In genomic region chr10:105430885-105431284, GRCm38 (mm10) we compare ENCODE assay signal across 14 mouse cellular contexts.
DNase-seq lines count a peak whose midpoint lies in the region; ATAC-seq and TF ChIP-seq lines count a peak whose summit lies in the region.
"Had no signal": no experiment of that assay in that cellular context is flagged by ENCODE, and none has a peak within 500 bp of the region (broad histone marks: within the 10 kb centered on the region; RNA-seq: fewer than 3 reads in every experiment).

No protein-coding gene starts in this region.

- no peaks in the 10 kb centered on the region for H3K4me1 ChIP-seq in hindbrain, embryonic 11.5 days (replicated peaks; ENCODE audit: control insufficient read depth, insufficient read depth, low read length)
- peaks cover 8% of the 10 kb centered on the region; the same call in 1 of the 2 replicates for H3K4me1 ChIP-seq in hindbrain, embryonic 13.5 days (replicated peaks)
- H3K4me1 ChIP-seq in neural tube, embryonic 15.5 days = peaks cover 3% of the 10 kb centered on the region; the same call in 1 of the 2 replicates
- peaks cover 16% of the 10 kb centered on the region; the same call in 1 of the 2 replicates for H3K4me1 ChIP-seq in embryonic facial prominence, embryonic 14.5 days (ENCODE audit: control insufficient read depth, insufficient read depth, low read length)
- H3K4me1 ChIP-seq in stomach, postnatal 0 days (replicated peaks; ENCODE audit: control insufficient read depth, insufficient read depth) = no peaks in the 10 kb centered on the region
- H3K4me1 ChIP-seq in forebrain, embryonic 14.5 days (ENCODE audit: control insufficient read depth, insufficient read depth, low read length) = peaks cover 6% of the 10 kb centered on the region; the same call in 1 of the 2 replicates
- H3K4me1 ChIP-seq: forebrain, embryonic 12.5 days; midbrain, embryonic 10.5 days had no signal

- H3K9me3 ChIP-seq in hindbrain, embryonic 11.5 days (ENCODE audit: control insufficient read depth, low read length) = no peaks in the 10 kb centered on the region
- H3K9me3 ChIP-seq in hindbrain, embryonic 13.5 days = no peaks in the 10 kb centered on the region
- H3K9me3 ChIP-seq in neural tube, embryonic 15.5 days (replicated peaks) = no peaks in the 10 kb centered on the region
- no peaks in the 10 kb centered on the region for H3K9me3 ChIP-seq in embryonic facial prominence, embryonic 14.5 days (ENCODE audit: control insufficient read depth, low read length)
- H3K9me3 ChIP-seq in stomach, postnatal 0 days (ENCODE audit: control insufficient read depth, low read length) = no peaks in the 10 kb centered on the region
- no peaks in the 10 kb centered on the region for H3K9me3 ChIP-seq in forebrain, embryonic 14.5 days (replicated peaks; ENCODE audit: control insufficient read depth, low read length)
- H3K9me3 ChIP-seq: forebrain, embryonic 12.5 days; midbrain, embryonic 10.5 days had no signal

- TF ChIP-seq CTCF in stomach, postnatal 0 days (IDR thresholded peaks at IDR 0.05; ENCODE audit: low read depth) = no peak

- no peaks in the 10 kb centered on the region for H3K27me3 ChIP-seq in hindbrain, embryonic 11.5 days (ENCODE audit: control insufficient read depth, insufficient read depth, low read length)
- H3K27me3 ChIP-seq in hindbrain, embryonic 13.5 days = no peaks in the 10 kb centered on the region
- no peaks in the 10 kb centered on the region for H3K27me3 ChIP-seq in neural tube, embryonic 15.5 days (replicated peaks)
- H3K27me3 ChIP-seq in embryonic facial prominence, embryonic 14.5 days (replicated peaks; ENCODE audit: control insufficient read depth, insufficient read depth, low read length) = no peaks in the 10 kb centered on the region
- H3K27me3 ChIP-seq in stomach, postnatal 0 days (ENCODE audit: control insufficient read depth, insufficient read depth, low read length) = no peaks in the 10 kb centered on the region
- H3K27me3 ChIP-seq in forebrain, embryonic 14.5 days (replicated peaks; ENCODE audit: control insufficient read depth, insufficient read depth, low read length) = no peaks in the 10 kb centered on the region; the same call in 1 of the 2 replicates
- H3K27me3 ChIP-seq: Patski had no signal

- WGBS in hindbrain, embryonic 11.5 days = 47% methylated on average over 3 of the region's 3 CpGs
- WGBS in hindbrain, embryonic 13.5 days = 64% methylated on average over 3 of the region's 3 CpGs
- 65% methylated on average over 3 of the region's 3 CpGs for WGBS in neural tube, embryonic 15.5 days
- WGBS in embryonic facial prominence, embryonic 14.5 days = 22% methylated on average over 3 of the region's 3 CpGs
- 67% methylated on average over 3 of the region's 3 CpGs for WGBS in stomach, postnatal 0 days
- WGBS in forebrain, embryonic 14.5 days = 41% methylated on average over 3 of the region's 3 CpGs

- DNase-seq in hindbrain, embryonic 11.5 days (ENCODE audit: low spot score) = peak; percentile 21
- peak; percentile 22 for DNase-seq in neural tube, embryonic 10.5 days (ENCODE audit: extremely low spot score, low spot score)
- peak; percentile 42 for DNase-seq in embryonic facial prominence, embryonic 14.5 days (ENCODE audit: low spot score)
- DNase-seq in stomach, postnatal 0 days (ENCODE audit: low spot score) = no peak
- DNase-seq in thymus, postnatal 25 days = no peak
- DNase-seq in forebrain, embryonic 14.5 days (ENCODE audit: low spot score) = no peak
- DNase-seq: heart, adult 11 months; right cerebral cortex, postnatal 25 days had no signal

- no peaks in the 10 kb centered on the region for H3K36me3 ChIP-seq in hindbrain, embryonic 11.5 days (ENCODE audit: control insufficient read depth, insufficient read depth, low read length)
- no peaks in the 10 kb centered on the region for H3K36me3 ChIP-seq in hindbrain, embryonic 13.5 days
- H3K36me3 ChIP-seq in neural tube, embryonic 15.5 days = no peaks in the 10 kb centered on the region
- no peaks in the 10 kb centered on the region for H3K36me3 ChIP-seq in embryonic facial prominence, embryonic 14.5 days (ENCODE audit: control insufficient read depth, insufficient read depth, low read length)
- no peaks in the 10 kb centered on the region for H3K36me3 ChIP-seq in stomach, postnatal 0 days (ENCODE audit: control insufficient read depth, insufficient read depth, low read length)
- no peaks in the 10 kb centered on the region for H3K36me3 ChIP-seq in forebrain, embryonic 14.5 days (ENCODE audit: control insufficient read depth, insufficient read depth, low read length)
- H3K36me3 ChIP-seq: forebrain, embryonic 12.5 days; midbrain, embryonic 10.5 days had no signal

- no peak overlapping the region for H3K4me2 ChIP-seq in hindbrain, embryonic 11.5 days (replicated peaks; ENCODE audit: low read depth, low read length)
- no peak overlapping the region for H3K4me2 ChIP-seq in hindbrain, embryonic 13.5 days
- no peak overlapping the region for H3K4me2 ChIP-seq in neural tube, embryonic 15.5 days
- H3K4me2 ChIP-seq in embryonic facial prominence, embryonic 14.5 days (ENCODE audit: low read depth, low read length) = no peak overlapping the region
- 0 out of 2 replicates have a peak overlapping the region, but pooled peaks have one; percentile 3 for H3K4me2 ChIP-seq in stomach, postnatal 0 days (replicated peaks; ENCODE audit: low read depth)
- no peak overlapping the region for H3K4me2 ChIP-seq in forebrain, embryonic 14.5 days (ENCODE audit: low read length)
- H3K4me2 ChIP-seq: forebrain, embryonic 12.5 days had no signal

- no peak overlapping the region for H3K27ac ChIP-seq in hindbrain, embryonic 11.5 days (ENCODE audit: low read depth, low read length)
- no peak overlapping the region for H3K27ac ChIP-seq in hindbrain, embryonic 13.5 days
- H3K27ac ChIP-seq in neural tube, embryonic 15.5 days (replicated peaks) = no peak overlapping the region
- H3K27ac ChIP-seq in embryonic facial prominence, embryonic 14.5 days (replicated peaks; ENCODE audit: low read depth, low read length) = no peak overlapping the region
- H3K27ac ChIP-seq in stomach, postnatal 0 days (replicated peaks) = no peak overlapping the region
- H3K27ac ChIP-seq in forebrain, embryonic 14.5 days (ENCODE audit: low read depth, low read length) = no peak overlapping the region
- H3K27ac ChIP-seq: forebrain, embryonic 12.5 days; midbrain, embryonic 10.5 days had no signal

- no peak overlapping the region for H3K4me3 ChIP-seq in hindbrain, embryonic 11.5 days (ENCODE audit: low read depth, low read length)
- H3K4me3 ChIP-seq in hindbrain, embryonic 13.5 days = no peak overlapping the region
- H3K4me3 ChIP-seq in neural tube, embryonic 15.5 days (replicated peaks) = no peak overlapping the region
- H3K4me3 ChIP-seq in embryonic facial prominence, embryonic 14.5 days (ENCODE audit: low read depth, low read length) = no peak overlapping the region
- no peak overlapping the region for H3K4me3 ChIP-seq in stomach, postnatal 0 days (ENCODE audit: low read depth, low read length)
- H3K4me3 ChIP-seq in forebrain, embryonic 14.5 days (ENCODE audit: low read depth, low read length) = no peak overlapping the region
- H3K4me3 ChIP-seq: forebrain, embryonic 12.5 days; midbrain, embryonic 10.5 days had no signal

- H3K9ac ChIP-seq in hindbrain, embryonic 11.5 days (ENCODE audit: low read depth, low read length) = no peak overlapping the region
- H3K9ac ChIP-seq in hindbrain, embryonic 13.5 days = no peak overlapping the region
- H3K9ac ChIP-seq in neural tube, embryonic 15.5 days (replicated peaks) = no peak overlapping the region
- no peak overlapping the region for H3K9ac ChIP-seq in embryonic facial prominence, embryonic 14.5 days (ENCODE audit: low read depth, low read length)
- no peak overlapping the region for H3K9ac ChIP-seq in stomach, postnatal 0 days (ENCODE audit: low read length)
- no peak overlapping the region for H3K9ac ChIP-seq in forebrain, embryonic 14.5 days (ENCODE audit: low read length)
- H3K9ac ChIP-seq: forebrain, embryonic 12.5 days had no signal

- no peak for ATAC-seq in hindbrain, embryonic 11.5 days (ENCODE audit: low FRiP score)
- ATAC-seq in hindbrain, embryonic 13.5 days (ENCODE audit: low FRiP score) = no peak
- ATAC-seq in neural tube, embryonic 15.5 days (ENCODE audit: low FRiP score) = no peak
- no peak for ATAC-seq in embryonic facial prominence, embryonic 14.5 days (ENCODE audit: low read depth)
- no peak for ATAC-seq in stomach, postnatal 0 days (ENCODE audit: low FRiP score, low TSS enrichment)
- no peak for ATAC-seq in forebrain, embryonic 14.5 days
- ATAC-seq: inflammation-experienced regulatory T-cells, adult 6 months; Patski had no signal

- no peak for TF ChIP-seq EP300 in stomach, postnatal 0 days (optimal IDR thresholded peaks at IDR 0.05)

Comparison
In these comparisons a context has a peak if more than half of its experiments do, and no peak if none do; other contexts are left out.
1. DNase-seq: peak in hindbrain, embryonic 11.5 days (single experiment), neural tube, embryonic 10.5 days (single experiment) and embryonic facial prominence, embryonic 14.5 days (single experiment); none in stomach, postnatal 0 days (single experiment), thymus, postnatal 25 days (single experiment) and forebrain, embryonic 14.5 days (single experiment).